Mouse (Mus musculus) neural tube, embryonic 10.5 days (tissue): ENCODE data around the gene Sipa1l1.

Source experiments
- DNase-seq: peaks from one replicate; pipeline ENCODE4 v3.0.0-alpha.2; 2017; ENCODE audit warnings: low spot score; ENCODE audit errors: extremely low spot score

Gene Sipa1l1

GRCm38 (mm10) chr12:82419027-82419426, 249.9 kb downstream of the Sipa1l1 start:
- no peak for DNase-seq

- no peak for DNase-seq
Measured at GRCm38 (mm10) chr12:82424783-82425182, 255.7 kb downstream of the Sipa1l1 start.

GRCm38 (mm10) chr12:82425853-82426252, 256.7 kb downstream of the Sipa1l1 start:
- no peak for DNase-seq

- DNase-seq, result no peak
Measured at GRCm38 (mm10) chr12:82427416-82427815, 258.3 kb downstream of the Sipa1l1 start.

GRCm38 (mm10) chr12:82428466-82428865, 259.3 kb downstream of the Sipa1l1 start:
- DNase-seq, result no peak

GRCm38 (mm10) chr12:82433311-82433710, 264.2 kb downstream of the Sipa1l1 start:
- no peak for DNase-seq

GRCm38 (mm10) chr12:82434591-82434990, 265.5 kb downstream of the Sipa1l1 start:
- DNase-seq, result no peak

- DNase-seq, result no peak
Measured at GRCm38 (mm10) chr12:82441479-82441878, 272.4 kb downstream of the Sipa1l1 start.

- no peak for DNase-seq
Measured at GRCm38 (mm10) chr12:82446609-82447024, 277.5 kb downstream of the Sipa1l1 start.

GRCm38 (mm10) chr12:82448129-82448815, 279.2 kb downstream of the Sipa1l1 start:
- no peak for DNase-seq

- DNase-seq, result no peak
Measured at GRCm38 (mm10) chr12:82452428-82452827, 283.3 kb downstream of the Sipa1l1 start.

GRCm38 (mm10) chr12:82454415-82454814, 285.3 kb downstream of the Sipa1l1 start:
- DNase-seq, result no peak

GRCm38 (mm10) chr12:82455700-82456413, 286.7 kb downstream of the Sipa1l1 start:
- DNase-seq, result no peak

- no peak for DNase-seq
Measured at GRCm38 (mm10) chr12:82456414-82456805, 287.3 kb downstream of the Sipa1l1 start.

GRCm38 (mm10) chr12:82457609-82458008, 288.5 kb downstream of the Sipa1l1 start:
- DNase-seq, result no peak

- DNase-seq, result no peak
Measured at GRCm38 (mm10) chr12:82458017-82458416, 288.9 kb downstream of the Sipa1l1 start.

GRCm38 (mm10) chr12:82467234-82467633, 298.1 kb downstream of the Sipa1l1 start:
- DNase-seq, result no peak

GRCm38 (mm10) chr12:82467641-82468040, 298.5 kb downstream of the Sipa1l1 start:
- no peak for DNase-seq

GRCm38 (mm10) chr12:82468416-82468815, 299.3 kb downstream of the Sipa1l1 start:
- no peak for DNase-seq

GRCm38 (mm10) chr12:82469706-82470361, 300.7 kb downstream of the Sipa1l1 start:
- DNase-seq, result peak; percentile 82

GRCm38 (mm10) chr12:82470362-82470936, 301.3 kb downstream of the Sipa1l1 start:
- peak; percentile 85 for DNase-seq

GRCm38 (mm10) chr12:82472796-82473195, 303.7 kb downstream of the Sipa1l1 start:
- no peak for DNase-seq
